Mouse (Mus musculus) right cerebral cortex, postnatal 10 days (tissue): ENCODE data around the gene Cbs.

Experiments
- DNase-seq, 2 experiments: peaks; one replicate each; pipeline ENCODE4 v3.0.0; 2021; ENCODE audit warnings: low spot score in 2 of 2

The Cbs gene

GRCm38 (mm10) chr17:31636942-31637811 lies at the start of gene Cbs:
Cbs (minus strand) TSS chr17:31637238.
- peak; percentile 85 to 88 for DNase-seq

GRCm38 (mm10) chr17:31686225-31686564 lies 49.2 kb upstream of the Cbs start:
- DNase-seq, result peak in 1 of 2 experiments; percentile 30

GRCm38 (mm10) chr17:31685514-31686224 lies 48.6 kb upstream of the Cbs start:
- peak; percentile 92 to 94 for DNase-seq

- no peak for DNase-seq
These were observed 43.4 kb upstream of the Cbs start for GRCm38 (mm10) chr17:31680450-31680849.

GRCm38 (mm10) chr17:31677507-31677906 lies 40.5 kb upstream of the Cbs start, which contains the start of gene Cryaa:
Cryaa (plus strand) TSS chr17:31677807.
- DNase-seq, result no peak

- no peak for DNase-seq
These were observed 37.4 kb upstream of the Cbs start for GRCm38 (mm10) chr17:31674426-31674825.

- DNase-seq, result no peak
These were observed 35.2 kb upstream of the Cbs start for GRCm38 (mm10) chr17:31672279-31672678.

GRCm38 (mm10) chr17:31671698-31672097 lies 34.7 kb upstream of the Cbs start:
- DNase-seq, result no peak

GRCm38 (mm10) chr17:31670163-31670562 lies 33.1 kb upstream of the Cbs start:
- no peak for DNase-seq

- no peak for DNase-seq
These were observed 31.3 kb upstream of the Cbs start for GRCm38 (mm10) chr17:31668306-31668705.

- DNase-seq, result peak; percentile 76 to 84
These were observed 27.7 kb upstream of the Cbs start for GRCm38 (mm10) chr17:31664760-31665159.

GRCm38 (mm10) chr17:31662855-31663254 lies 25.8 kb upstream of the Cbs start:
- no peak for DNase-seq

GRCm38 (mm10) chr17:31660661-31661250 lies 23.7 kb upstream of the Cbs start:
- DNase-seq, result peak; percentile 87 to 89

GRCm38 (mm10) chr17:31658468-31659185 lies 21.6 kb upstream of the Cbs start, which contains the start of gene U2af1:
U2af1 (minus strand) TSS chr17:31658892.
- DNase-seq, result peak; percentile 99

GRCm38 (mm10) chr17:31658136-31658467 lies 21.1 kb upstream of the Cbs start:
- DNase-seq, result no peak

- no peak for DNase-seq
These were observed 20.3 kb upstream of the Cbs start for GRCm38 (mm10) chr17:31657141-31657983.

GRCm38 (mm10) chr17:31656682-31657081 lies 19.6 kb upstream of the Cbs start:
- no peak for DNase-seq

- DNase-seq, result no peak
These were observed 18.3 kb upstream of the Cbs start for GRCm38 (mm10) chr17:31655366-31655765.

- DNase-seq, result no peak
These were observed 16.2 kb upstream of the Cbs start for GRCm38 (mm10) chr17:31653277-31653676.

GRCm38 (mm10) chr17:31652152-31652551 lies 15.1 kb upstream of the Cbs start:
- no peak for DNase-seq
